Mouse (Mus musculus) myocyte (in vitro differentiated cells): Measurements from ENCODE around the gene Popdc2.

Experiments used
- CEBPB ChIP-seq: IDR thresholded peaks from 2 replicates; pipeline ENCODE4 v1.6.1; 2011; ENCODE audit warnings: mild to moderate bottlenecking, moderate library complexity; ENCODE audit not compliant: poor library complexity, insufficient read depth, severe bottlenecking
- E2F4 ChIP-seq: IDR thresholded peaks from one replicate; pipeline ENCODE4 v1.6.1; 2011; ENCODE audit warnings: mild to moderate bottlenecking, control low read depth, moderate library complexity; ENCODE audit not compliant: insufficient read depth
- MAX ChIP-seq: IDR thresholded peaks from one replicate; pipeline ENCODE4 v1.6.1; 2011; ENCODE audit warnings: low read depth, mild to moderate bottlenecking, control low read depth
- MYOD1 ChIP-seq, 3 experiments: IDR thresholded peaks; one replicate each; pipeline ENCODE4 v1.6.1; 2011; ENCODE audit warnings: control low read depth in 2 of 3, low read depth in 2 of 3, mild to moderate bottlenecking in 2 of 3, moderate library complexity in 1 of 3; ENCODE audit not compliant: insufficient read length in 2 of 3, control insufficient read depth in 1 of 3
- POLR2A ChIP-seq: IDR thresholded peaks from one replicate; pipeline ENCODE4 v1.6.1; 2011; ENCODE audit warnings: low read depth, mild to moderate bottlenecking, control low read depth, moderate library complexity; ENCODE audit not compliant: insufficient read length
- POLR2AphosphoS2 ChIP-seq: IDR thresholded peaks from one replicate; pipeline ENCODE4 v1.6.1; 2011; ENCODE audit warnings: low read depth, control low read depth; ENCODE audit not compliant: insufficient read length
- REST ChIP-seq: IDR thresholded peaks from one replicate; pipeline ENCODE4 v1.6.1; 2011; ENCODE audit warnings: mild to moderate bottlenecking, control low read depth, moderate library complexity; ENCODE audit not compliant: insufficient read depth, insufficient read length
- SRF ChIP-seq: IDR thresholded peaks from one replicate; pipeline ENCODE4 v1.6.1; 2011; ENCODE audit warnings: low read depth; ENCODE audit not compliant: control insufficient read depth, insufficient read length
- TCF12 ChIP-seq: IDR thresholded peaks from one replicate; pipeline ENCODE4 v1.6.1; 2011; ENCODE audit warnings: mild to moderate bottlenecking, control low read depth; ENCODE audit not compliant: poor library complexity, insufficient read depth, severe bottlenecking
- USF1 ChIP-seq: IDR thresholded peaks from one replicate; pipeline ENCODE4 v1.6.1; 2011; ENCODE audit warnings: low read depth, mild to moderate bottlenecking, control low read depth, moderate library complexity

DNA sequence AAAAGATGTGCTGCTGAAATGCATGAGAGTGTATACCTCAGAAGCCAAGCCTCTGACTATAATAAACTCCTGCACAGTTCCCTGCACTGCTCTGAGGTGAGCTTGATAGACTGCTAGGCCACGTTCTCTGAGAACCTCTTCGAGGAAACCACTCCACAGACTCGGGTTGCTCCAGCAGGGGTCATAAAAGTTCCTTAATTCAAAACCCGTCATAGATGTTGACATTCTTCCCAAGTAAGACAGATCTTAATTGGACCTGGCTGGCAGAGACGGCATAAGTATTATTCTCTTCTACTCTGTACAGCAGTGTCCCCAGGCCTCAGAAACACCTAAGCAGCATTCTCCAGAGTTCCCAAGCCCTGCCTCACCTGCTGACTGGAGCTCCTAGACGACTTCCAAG, 11.1 kb upstream of the Popdc2 start:
- TF ChIP-seq USF1, result no peak
- no peak for TF ChIP-seq POLR2A
- TF ChIP-seq MAX, result no peak
- TF ChIP-seq TCF12, result no peak
- TF ChIP-seq POLR2AphosphoS2, result no peak
- TF ChIP-seq REST, result no peak
- TF ChIP-seq MYOD1 (IDR thresholded peaks at IDR 0.05; ENCODE audit: control insufficient read depth in 1 of 3, insufficient read length in 2 of 3, low read depth in 2 of 3), result no peak
- TF ChIP-seq E2F4, result no peak
- TF ChIP-seq SRF, result no peak
- TF ChIP-seq CEBPB, result no peak
